Mouse (Mus musculus): ENCODE measurements around the gene Large2.

Gene Large2

DNA sequence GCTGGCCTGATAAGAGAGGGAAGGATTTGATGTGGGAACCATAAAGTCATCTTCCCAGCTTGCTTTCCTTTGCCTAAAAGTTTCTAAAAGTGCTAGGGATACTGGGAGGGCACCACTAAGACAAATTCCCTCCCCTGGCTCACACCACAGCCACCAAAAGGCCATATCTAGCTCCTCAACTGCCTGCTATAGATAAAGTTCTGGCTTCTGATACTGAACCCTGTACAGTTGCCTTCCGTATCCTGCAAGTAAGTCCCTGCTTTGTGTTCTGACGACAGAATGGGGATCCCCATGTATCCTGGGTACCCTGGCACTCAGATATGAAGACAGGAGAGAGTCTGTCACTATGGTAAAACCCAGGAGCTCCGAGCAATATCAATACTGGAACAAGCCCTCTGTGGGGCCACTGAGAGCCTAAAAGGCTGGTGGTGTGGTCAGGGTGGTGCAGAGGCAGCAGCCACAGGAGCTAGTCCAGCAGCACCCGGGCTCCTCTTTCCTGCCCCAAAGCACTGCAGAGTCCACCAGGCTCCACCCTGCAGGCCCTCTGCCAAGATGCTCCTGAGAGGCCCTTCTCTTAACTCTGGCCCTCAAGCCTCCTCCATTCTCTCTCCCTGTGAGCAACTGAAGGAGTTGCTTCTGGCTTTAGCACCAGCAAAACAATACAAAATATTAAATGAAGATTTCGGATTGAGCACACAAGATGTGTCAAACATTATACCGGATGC lies 15.7 kb upstream of the Large2 start:
- no peak for DNase-seq

DNA sequence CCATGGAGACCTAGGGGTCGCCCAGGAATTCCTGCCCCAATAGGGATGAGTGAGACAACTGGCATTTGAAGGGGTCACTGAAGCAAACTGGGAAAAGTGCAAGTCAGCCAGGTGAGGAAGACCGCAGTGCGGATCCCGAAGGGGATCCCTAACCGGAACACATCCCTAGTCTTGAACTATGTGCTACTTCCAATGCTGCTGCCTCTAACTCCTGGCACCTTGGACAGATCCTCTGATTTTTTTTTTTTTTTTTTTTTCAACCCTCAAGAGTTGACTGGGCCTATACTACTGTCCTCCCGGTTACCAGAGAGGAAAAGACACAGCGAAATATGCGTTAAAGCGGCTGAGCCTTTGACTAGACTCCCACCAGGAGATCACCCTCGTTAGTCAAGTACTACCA lies 15.0 kb upstream of the Large2 start:
- DNase-seq = no peak

DNA sequence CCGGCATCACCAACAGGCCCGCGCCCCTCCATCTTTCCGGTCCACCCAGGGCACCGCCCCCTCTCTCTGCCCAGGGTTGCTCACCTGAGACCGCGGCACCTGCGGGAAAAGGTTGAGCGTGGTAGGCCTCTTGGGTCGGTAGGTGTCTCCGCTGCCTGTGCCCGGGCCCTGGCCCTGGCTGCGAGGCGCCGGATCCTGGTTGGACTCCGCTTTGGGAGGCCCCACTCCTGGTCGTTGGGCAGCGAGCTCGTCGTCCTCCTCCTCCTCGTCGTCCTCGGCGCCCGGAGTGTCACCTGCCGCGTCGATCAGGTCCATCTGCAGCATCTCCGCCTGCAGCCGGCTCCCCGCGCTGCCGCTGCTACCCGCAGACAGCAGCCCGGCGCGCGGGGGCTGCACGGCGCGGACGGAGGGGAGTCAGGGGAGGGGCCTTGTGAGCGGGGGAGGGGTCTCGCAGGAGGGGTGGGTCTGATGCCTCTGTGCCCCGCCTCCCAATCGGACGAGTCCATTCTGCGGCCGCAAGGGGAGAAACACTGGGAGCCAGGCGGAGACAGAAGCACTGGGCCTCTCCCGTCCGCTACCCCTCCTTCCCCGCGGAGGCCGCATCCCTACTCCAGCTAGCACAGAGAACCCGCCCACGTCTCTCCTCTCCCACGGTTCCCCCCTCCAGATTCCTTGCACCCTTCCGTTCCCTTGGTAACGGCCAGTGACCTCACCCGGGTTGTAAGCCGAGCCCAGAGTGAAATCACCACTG lies 14.4 kb upstream of the Large2 start:
- DNase-seq = peak; percentile 91

DNA sequence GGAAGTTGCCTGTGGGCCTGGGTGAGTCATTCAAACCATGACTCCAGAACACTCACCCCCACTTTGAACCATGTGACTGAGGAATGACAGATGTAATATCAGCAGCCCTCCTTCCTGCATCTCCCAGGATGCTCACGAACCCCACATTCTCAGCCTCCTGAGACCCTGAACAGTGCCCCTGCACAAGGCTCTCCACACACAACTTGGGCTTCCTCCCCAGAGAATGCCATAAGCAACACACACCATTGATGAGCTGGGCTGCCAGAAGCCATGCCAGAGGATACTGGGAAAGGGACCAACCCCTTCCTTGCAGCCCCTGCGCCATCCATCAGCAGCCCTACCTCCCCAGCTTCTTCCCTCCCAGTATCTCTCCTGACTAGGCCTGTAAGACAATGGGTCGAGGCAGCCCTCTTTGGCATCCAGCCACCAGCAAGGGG lies 13.4 kb upstream of the Large2 start:
- no peak for DNase-seq

DNA sequence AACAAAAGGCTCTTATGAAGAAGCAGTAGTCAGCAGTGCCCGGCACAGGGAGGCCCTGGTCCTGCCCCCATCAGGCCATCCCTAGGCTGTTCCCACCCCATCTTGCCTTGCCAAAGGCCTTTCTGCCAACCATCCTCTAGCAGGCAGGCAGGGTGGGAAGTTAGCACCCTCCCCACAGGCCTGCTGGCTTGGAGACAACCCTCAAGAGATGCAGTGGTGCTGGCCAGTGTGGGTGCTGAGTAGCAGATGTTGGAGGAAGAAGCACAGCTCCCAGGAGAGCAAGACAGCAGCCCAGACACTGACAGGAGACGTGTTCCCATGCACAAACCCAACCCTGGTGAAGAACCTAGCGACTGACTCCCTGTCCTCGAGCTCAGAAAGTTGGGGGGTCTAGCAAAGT lies 13.0 kb upstream of the Large2 start:
- no peak for DNase-seq

DNA sequence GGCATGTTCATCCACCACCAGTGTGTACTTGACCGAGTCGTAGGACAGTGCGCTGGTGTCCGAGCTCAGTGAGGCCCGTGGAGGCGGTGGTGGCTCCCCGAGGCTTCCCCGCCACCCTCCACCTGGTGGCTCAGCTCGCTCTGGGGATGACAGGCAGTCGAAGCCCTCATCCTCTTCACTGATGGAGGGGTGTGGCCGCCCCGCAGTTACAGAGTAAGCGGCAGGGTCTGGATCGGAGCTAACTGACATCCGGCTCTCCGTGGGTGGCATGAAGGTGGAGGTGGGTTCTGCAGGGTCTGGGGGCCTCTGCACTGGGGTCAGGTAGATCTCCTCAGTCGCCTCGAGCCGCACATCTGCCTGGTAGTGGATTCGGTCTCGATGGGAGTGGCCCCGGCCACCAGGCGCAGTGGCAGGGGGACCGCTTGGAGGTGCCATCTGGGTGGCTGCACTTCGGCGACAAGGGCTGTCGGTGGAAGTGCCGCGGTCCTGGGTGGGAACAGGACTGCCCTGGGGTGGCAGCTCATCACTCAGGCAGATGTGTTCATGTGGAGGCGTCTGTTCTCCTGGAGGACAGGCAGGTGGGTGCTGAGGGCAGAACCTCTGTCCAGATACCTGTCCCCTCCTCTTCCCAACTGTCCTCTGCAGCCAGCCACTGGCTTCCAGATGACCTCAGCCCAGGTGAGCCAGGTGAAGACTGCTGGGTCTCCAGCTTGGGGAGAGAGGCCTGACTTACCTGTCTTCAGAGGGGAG lies 12.3 kb upstream of the Large2 start:
- DNase-seq = no peak

DNA sequence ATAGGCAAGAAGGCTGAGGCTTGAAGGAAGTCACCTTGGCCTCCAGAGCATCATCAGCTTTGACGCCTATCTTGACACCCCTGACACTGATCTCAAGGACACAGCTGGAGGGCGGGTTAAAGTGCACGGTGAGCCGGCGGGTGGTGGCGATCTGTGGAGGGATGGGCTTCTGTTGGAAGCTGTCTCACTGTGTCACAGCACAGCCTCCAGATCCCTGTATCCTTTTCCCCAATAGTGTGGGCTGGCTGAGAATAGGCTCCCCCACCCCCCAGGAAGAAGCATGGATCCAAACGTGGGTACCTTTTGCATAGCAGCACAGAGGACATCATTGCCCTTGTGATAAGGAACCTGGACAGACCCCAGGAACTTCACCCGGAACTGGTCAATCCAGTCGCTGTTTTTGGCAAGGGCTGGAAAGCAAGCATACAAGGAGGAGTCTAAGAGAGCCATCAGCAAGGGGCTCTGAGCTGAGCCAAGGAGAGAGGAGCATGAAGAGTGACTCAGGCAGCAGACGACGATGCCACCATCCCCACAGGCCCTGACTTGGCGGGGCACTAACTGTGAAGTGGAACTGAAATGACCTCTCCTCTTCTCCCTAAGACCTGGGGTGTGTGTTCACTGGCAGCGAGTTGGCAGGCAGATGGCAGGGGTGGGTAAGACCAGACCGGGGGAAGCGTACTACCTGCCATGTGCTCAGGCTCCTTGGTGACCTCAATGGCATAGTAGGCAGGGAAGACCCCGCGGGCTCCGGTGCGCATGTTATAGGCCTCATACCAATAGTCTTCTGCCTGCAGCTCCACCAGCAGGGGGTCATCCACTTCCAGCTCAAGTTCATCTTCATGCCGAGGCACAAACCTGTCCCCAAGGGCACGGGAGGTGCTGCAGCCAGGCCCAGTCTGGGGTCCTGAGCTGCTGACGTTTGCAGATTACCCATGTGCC lies 10.7 kb upstream of the Large2 start:
- no peak for DNase-seq

DNA sequence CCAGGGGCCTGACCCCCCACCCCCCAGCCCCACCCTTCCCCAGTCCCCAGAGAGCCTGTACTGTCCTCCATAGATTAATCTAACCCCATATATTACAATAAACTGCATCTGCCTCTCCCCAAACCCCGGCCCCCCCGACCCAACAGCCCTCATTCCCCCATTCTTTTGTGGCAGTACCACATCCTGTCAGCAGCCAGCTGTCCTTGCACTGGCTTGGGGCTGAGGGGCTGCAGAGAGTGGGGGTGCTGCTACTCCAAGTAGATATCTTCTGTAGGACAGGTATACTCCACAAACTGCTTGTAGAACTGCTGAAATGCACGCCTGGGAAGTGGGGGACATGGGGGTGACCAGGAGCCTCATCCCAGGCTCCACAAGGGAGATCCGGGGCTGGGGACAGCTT lies 9.4 kb upstream of the Large2 start:
- DNase-seq = no peak

DNA sequence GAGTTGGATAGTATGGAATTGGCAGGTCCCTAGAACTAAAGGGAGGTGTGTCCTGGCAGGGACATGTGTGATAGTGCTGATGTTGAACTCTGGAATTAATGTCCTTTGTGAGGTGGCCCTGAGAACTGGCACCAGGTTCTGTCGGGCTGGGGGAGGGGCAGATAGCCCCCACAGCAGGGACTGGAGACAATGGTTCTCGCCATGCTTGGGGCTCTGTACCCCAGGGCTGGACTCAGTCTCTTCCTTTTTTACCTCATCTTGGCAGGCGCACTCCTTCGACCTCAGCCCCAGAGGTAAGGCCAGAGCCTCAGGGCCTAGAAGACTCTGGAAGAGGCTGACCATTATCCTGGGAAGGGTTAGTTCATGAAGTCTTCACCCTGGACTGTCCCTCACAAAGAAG lies 8.1 kb upstream of the Large2 start:
- DNase-seq = no peak

DNA sequence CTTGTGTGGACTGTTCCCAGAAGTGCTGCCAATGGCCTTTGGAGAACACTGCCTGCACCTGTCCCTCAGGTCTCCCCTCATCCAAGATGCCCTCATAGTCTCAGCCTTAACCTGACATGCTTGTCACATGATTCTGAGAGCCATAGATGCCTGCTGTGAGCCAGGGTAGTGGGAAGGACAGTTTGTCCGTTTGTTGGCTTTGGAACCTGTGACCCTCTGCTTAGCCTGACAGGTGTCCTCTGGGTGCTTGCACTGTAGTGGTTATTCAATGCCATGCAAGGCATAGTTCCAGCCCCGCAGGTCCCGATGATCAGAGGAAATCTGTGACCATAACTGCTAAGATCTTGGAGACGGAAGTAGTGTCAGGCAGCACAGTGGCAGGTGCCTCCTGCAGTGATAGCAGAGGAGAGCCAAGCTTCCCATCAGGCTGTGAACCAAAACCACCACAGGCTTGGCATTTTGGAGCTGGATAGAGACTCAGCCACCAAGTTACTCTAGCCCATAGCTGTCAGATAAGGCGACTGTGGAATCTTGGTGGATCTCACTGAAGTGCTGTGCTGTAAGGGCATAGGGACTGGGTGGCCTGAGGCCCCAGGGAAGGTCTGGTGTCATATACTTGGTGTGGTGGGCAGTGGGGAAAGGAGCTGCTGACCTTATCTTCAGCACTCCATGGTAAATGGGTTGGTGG lies 7.4 kb upstream of the Large2 start, which contains the start of gene 1700029I15Rik:
1700029I15Rik (plus strand) TSS at position 638 of the 688 bp plus-strand sequence.
- DNase-seq = peak; percentile 70

DNA sequence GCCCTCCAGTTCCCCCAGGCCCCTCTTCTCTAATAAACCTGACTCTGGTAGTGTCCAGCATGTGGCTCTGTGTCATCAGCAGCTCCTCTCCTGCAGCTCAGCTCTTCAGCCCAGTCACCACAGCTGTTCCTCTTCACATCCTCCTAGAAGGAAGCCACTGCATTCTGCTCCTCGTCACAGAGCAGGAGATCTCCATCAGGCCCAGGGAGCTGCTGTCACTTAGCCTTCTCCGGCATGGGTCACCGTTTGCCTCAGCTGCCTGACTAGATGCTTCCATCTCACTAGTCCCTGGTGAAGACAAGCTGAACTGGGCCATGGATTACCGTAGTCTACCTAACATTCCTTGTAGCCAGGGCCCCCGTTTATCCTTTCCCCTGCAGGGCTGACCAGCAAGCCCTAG lies 6.5 kb upstream of the Large2 start:
- no peak for DNase-seq

DNA sequence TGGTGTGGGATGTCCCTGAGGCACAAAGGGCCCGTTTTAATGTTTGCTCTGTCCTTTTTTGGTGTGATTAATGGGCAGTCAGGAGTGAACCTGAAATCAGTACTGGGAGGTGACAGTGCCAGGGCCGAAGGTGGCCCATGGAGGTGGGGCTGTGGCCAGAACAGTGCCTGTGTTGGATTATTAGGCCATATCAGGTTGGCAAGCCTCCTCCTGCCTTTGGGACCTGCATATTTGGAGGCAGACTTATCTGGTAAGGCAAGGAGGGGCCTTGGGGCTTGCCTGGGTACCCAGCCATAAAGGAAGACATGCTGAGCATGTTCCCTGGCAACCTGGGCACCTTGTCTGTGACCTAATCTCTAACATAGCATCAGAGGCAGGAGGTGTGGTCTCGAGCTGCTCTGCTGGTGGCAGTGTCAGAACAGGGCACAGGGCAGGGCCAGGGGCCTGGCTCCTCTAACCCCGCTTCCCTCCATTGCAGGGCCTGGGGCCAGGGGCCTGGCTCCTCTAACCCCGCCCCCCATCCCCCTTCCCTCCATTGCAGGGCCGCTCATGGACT lies 5.9 kb upstream of the Large2 start:
- peak; percentile 52 for DNase-seq

DNA sequence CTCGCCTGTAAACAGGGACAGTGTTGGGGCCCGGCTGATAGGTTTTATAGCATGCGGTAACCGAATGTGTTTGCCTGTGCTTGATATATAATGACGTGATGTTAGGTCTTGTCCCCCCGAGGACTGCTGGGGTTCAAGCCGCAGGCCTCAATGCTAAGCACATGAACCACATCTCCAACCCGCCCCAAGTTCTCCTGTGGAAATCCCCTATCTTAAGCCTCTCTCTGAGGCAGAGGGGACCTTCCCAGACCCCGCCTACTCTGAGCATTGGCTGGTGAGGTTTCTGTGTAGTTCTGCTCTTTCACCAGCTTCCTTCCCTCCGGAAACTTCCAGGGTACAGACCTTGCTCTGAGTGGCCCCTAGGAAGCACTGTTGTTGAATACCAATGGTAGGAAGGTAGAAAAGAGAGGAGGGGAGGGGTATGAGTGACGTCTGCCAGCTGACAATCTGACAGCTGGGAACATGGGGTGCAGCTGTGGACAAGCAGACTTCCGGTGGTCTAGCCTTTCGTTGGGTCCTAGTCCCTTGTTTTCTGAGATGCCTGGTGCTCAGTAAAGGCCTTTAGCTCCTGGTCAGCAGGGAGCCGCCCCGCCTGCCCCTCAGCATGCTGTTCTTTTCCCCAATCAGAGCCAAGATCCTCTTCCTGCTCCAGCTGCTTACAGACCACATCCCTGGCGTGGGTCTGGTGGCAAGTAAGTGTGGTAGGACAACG lies 5.3 kb upstream of the Large2 start:
- DNase-seq = no peak

DNA sequence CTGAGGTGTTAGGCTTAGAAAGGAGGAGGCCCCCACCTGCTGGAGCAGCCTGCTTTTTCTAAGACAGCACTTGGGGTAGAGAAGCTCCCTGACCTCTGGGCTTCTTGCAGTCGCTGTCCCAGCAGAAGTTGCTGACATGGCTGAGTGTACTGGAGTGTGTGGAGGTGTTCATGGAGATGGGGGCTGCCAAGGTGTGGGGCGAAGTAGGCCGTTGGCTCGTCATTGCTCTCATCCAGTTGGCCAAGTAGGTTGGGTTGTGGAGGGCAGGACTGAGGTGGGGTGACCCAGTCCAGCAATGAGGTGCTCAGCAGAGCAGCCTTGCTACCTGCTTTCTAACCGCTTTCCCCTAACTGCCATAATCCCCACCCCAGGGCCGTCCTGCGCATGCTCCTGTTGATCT lies 2.7 kb upstream of the Large2 start:
- DNase-seq = no peak

DNA sequence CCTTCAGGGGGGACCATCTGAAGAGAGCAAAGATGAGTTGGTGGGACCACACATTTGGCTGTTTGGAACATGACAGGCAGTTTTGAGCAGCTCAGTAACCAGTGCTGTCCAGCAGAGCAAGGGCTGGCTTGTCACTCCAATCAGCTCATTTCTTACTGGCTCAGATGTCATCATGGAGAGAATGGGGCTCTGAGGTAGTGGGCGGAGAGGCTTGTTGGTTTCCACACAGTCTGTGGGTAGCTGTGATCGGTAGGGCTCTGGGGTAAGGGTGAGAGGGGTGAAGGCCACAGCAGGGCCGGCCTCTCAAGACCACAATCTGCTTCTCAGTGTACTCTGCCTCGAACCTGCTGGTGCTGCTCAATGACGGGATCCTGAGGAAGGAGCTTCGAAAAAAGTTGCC lies 1.6 kb upstream of the Large2 start:
- DNase-seq = peak; percentile 48

DNA sequence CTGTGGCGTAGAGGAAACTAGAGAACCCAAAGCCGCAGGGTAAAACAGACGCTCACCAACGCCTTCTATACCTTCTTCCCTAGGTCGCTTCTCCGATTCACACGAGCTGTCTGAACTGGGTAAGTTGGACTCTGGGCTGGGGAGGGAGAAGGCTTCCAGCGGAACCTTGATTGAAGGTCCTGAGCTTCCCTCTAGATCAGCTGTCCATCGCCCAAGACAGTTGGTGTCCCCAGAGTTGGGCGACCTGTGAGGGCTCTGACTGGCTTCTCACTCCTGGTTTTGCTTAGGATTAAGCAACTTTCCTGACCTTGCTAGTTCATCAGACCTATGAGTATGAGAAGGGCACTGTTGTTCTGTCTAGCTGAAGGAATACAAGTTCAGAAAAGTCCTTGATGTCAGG lies 1.1 kb upstream of the Large2 start:
- no peak for DNase-seq

DNA sequence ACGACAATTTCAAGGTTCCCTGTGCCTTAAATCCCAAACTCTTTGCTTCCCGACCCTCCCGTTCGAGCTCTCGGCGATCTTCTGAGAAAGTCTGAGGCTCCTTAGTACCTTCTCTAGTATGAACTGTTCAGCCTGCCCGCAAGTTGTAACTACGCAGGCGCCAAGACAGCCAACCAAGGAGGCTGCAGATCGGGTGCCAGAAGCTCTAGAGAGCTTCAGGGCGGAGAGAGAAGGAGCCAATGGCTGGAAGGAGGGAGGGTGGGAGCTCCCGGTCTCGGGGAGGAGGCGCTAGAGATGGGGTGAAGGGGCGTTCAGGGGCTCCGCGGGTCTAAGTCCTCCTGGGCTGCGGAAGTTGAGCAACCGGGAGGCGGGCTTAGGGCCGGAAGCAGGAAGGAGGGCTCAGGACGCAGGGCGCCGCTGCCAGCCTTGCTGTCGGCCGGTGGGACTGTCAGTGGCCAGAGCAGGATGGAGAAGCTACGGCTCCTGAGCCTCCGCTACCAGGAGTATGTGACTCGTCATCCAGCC lies 492 bp upstream of the Large2 start:
- peak; percentile 96 for DNase-seq

DNA sequence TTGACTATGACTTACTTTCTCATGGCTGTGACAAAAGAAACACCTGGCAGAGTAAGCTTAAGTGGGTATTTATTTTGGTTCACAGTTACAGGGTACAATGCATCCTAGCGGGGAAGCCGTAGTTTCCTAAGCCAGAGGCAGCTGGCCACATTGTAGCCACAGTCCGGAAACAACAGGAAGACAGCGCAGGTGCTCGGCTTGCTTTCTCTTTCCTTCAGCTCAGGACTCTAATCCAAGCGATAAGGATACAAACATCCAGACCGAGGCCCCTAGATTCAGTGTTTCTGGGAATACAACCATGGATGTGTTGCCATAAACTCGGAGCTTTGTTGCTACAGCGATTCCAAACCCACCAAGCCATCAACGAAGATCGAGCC lies 1.2 kb downstream of the Large2 start:
- no peak for DNase-seq

DNA sequence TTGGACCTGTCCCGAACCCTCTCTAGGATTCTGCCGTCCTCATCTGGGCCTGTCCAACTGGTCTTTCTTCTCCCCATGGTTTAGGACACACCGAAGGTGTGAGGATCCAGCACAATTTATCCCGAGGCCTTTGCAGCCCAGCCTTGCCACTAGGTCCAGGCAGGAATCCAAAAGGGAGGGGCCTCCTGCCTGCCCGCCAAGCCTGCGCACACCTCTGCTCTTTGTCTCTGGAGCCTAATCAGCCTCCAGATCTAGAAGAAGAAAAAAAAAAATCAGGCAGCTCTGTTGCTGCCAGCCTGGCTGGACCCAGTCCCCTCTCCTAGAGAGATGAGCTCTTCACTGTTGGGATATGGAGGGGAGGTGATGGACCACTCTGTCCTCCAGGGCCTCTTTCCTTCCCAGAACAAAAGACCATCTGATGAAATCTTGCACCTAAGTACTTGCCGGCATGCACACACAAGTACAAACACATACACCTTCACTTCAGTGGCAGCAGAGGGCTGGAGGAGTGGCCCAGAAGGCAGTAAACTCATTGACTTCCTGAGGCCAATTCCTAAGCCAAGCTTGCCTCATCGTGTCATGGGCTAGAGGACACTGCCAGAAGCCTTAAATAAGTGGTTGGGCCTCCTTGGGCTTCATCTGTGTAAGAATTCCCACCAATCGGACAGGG lies 1.8 kb downstream of the Large2 start:
- DNase-seq = peak; percentile 69

Data from cerebellum, adult 9-10 months (tissue).